Mouse (Mus musculus): Measurements from ENCODE around the gene Cep41. TPM values are rescaled to one million over a fixed set of nuclear protein-coding genes. Genes with fewer than 3 reads are reported as not detected.
A peak's percentile ranks its signal among the peaks of the same experiment; 100 is the strongest.

The Cep41 gene
- polyA plus RNA-seq, 1 experiment from 2014 or later: 55.4 TPM

GRCm38 (mm10) chr6:30680442-30680841 is 13.1 kb downstream of the Cep41 start:
- WGBS: 45% methylated on average over 7 of the region's 7 CpGs
- Histone ChIP-seq H3K4me3 (no peak overlapping the region), H3K9ac (no peak overlapping the region), H3K9me3 (no peaks in the 10 kb centered on the region), H3K4me1 (peaks cover 64% of the 10 kb centered on the region), H3K36me3 (peaks cover 3% of the 10 kb centered on the region), H3K4me2 (replicated peaks) (no peak overlapping the region), H3K27ac (peak overlapping the region; percentile 75), H3K27me3 (no peaks in the 10 kb centered on the region)
- peak; percentile 55; the same call in 1 of the 2 replicates for ATAC-seq (ENCODE audit: low FRiP score, low read depth)

- no peak for ATAC-seq (ENCODE audit: low FRiP score, low read depth)
- H3K27me3 ChIP-seq: no peaks in the 10 kb centered on the region
- peak overlapping the region; percentile 30 for H3K4me2 ChIP-seq (replicated peaks)
- H3K4me1 ChIP-seq: peaks cover 73% of the 10 kb centered on the region
- H3K36me3 ChIP-seq: peaks cover 3% of the 10 kb centered on the region
- no peaks in the 10 kb centered on the region for H3K9me3 ChIP-seq
- H3K9ac ChIP-seq: peak overlapping the region; percentile 45
- peak overlapping the region; percentile 75 for H3K27ac ChIP-seq
- WGBS: 62% methylated on average over 5 of the region's 5 CpGs
- H3K4me3 ChIP-seq: no peak overlapping the region
These were observed 14.0 kb downstream of the Cep41 start for GRCm38 (mm10) chr6:30679567-30679966.

- Histone ChIP-seq H3K36me3 (peaks cover 3% of the 10 kb centered on the region), H3K4me1 (peaks cover 81% of the 10 kb centered on the region), H3K4me2 (replicated peaks) (no peak overlapping the region), H3K9ac (no peak overlapping the region), H3K27ac (peak overlapping the region; percentile 53; the same call in 1 of the 2 replicates), H3K27me3 (no peaks in the 10 kb centered on the region), H3K9me3 (no peaks in the 10 kb centered on the region), H3K4me3 (no peak overlapping the region)
- ATAC-seq (ENCODE audit: low FRiP score, low read depth): no peak
- 64% methylated on average over 6 of the region's 6 CpGs for WGBS
These were observed 15.1 kb downstream of the Cep41 start for GRCm38 (mm10) chr6:30678482-30678881.

- Histone ChIP-seq H3K4me1 (peaks cover 81% of the 10 kb centered on the region), H3K27ac (peak overlapping the region; percentile 39; the same call in 1 of the 2 replicates), H3K27me3 (no peaks in the 10 kb centered on the region), H3K36me3 (peaks cover 3% of the 10 kb centered on the region), H3K9me3 (no peaks in the 10 kb centered on the region), H3K4me2 (replicated peaks) (peak overlapping the region; percentile 7; the same call in 1 of the 2 replicates), H3K4me3 (no peak overlapping the region), H3K9ac (no peak overlapping the region)
- ATAC-seq (ENCODE audit: low FRiP score, low read depth): no peak
- whole genome bisulfite sequencing: 72% methylated on average over 9 of the region's 9 CpGs
These were observed 16.0 kb downstream of the Cep41 start for GRCm38 (mm10) chr6:30677591-30677990.

GRCm38 (mm10) chr6:30676506-30676905 is 17.0 kb downstream of the Cep41 start:
- Histone ChIP-seq H3K4me2 (replicated peaks) (no peak overlapping the region), H3K36me3 (peaks cover 3% of the 10 kb centered on the region), H3K4me3 (no peak overlapping the region), H3K9ac (no peak overlapping the region), H3K27me3 (no peaks in the 10 kb centered on the region), H3K27ac (peak overlapping the region; percentile 100), H3K9me3 (no peaks in the 10 kb centered on the region), H3K4me1 (peaks cover 79% of the 10 kb centered on the region)
- WGBS: 80% methylated on average over 6 of the region's 6 CpGs
- ATAC-seq (ENCODE audit: low FRiP score, low read depth): no peak

GRCm38 (mm10) chr6:30675281-30675771 is 18.2 kb downstream of the Cep41 start:
- peaks cover 77% of the 10 kb centered on the region for H3K4me1 ChIP-seq
- H3K27me3 ChIP-seq: no peaks in the 10 kb centered on the region
- peak overlapping the region; percentile 19 for H3K4me3 ChIP-seq
- peak overlapping the region; percentile 77 for H3K9ac ChIP-seq
- peaks cover 3% of the 10 kb centered on the region for H3K36me3 ChIP-seq
- peak overlapping the region; percentile 100 for H3K27ac ChIP-seq
- peak; percentile 64; the same call in 1 of the 2 replicates for ATAC-seq (ENCODE audit: low FRiP score, low read depth)
- no peaks in the 10 kb centered on the region for H3K9me3 ChIP-seq
- H3K4me2 ChIP-seq (replicated peaks): peak overlapping the region; percentile 55
- 9% methylated on average over 11 of the region's 11 CpGs for WGBS

- H3K9ac ChIP-seq: peak overlapping the region; percentile 77
- peak; percentile 67 for ATAC-seq (ENCODE audit: low FRiP score, low read depth)
These were observed 18.8 kb downstream of the Cep41 start for GRCm38 (mm10) chr6:30674714-30675280.

GRCm38 (mm10) chr6:30673764-30674561 is 19.6 kb downstream of the Cep41 start:
- Histone ChIP-seq H3K27ac (peak overlapping the region; percentile 100), H3K27me3 (no peaks in the 10 kb centered on the region), H3K9me3 (no peaks in the 10 kb centered on the region), H3K4me2 (replicated peaks) (peak overlapping the region; percentile 55), H3K4me3 (peak overlapping the region; percentile 17), H3K36me3 (peaks cover 3% of the 10 kb centered on the region; the same call in 1 of the 2 replicates), H3K4me1 (peaks cover 74% of the 10 kb centered on the region), H3K9ac (peak overlapping the region; percentile 52)
- ATAC-seq (ENCODE audit: low FRiP score, low read depth): 0 out of 2 replicates have a peak, but pooled peaks have one; percentile 21
- WGBS: 9% methylated on average over 14 of the region's 14 CpGs

More at GRCm38 (mm10) chr6:30674714-30675280, 18.8 kb downstream of the Cep41 start:
- H3K27me3 ChIP-seq: no peaks in the 10 kb centered on the region
- H3K27ac ChIP-seq: peak overlapping the region; percentile 100
- H3K36me3 ChIP-seq: peaks cover 3% of the 10 kb centered on the region; the same call in 1 of the 2 replicates
- peaks cover 73% of the 10 kb centered on the region for H3K4me1 ChIP-seq
- peak overlapping the region; percentile 55 for H3K4me2 ChIP-seq (replicated peaks)
- H3K9me3 ChIP-seq: no peaks in the 10 kb centered on the region
- peak overlapping the region; percentile 19 for H3K4me3 ChIP-seq
- 19% methylated on average over 9 of the region's 9 CpGs for WGBS

GRCm38 (mm10) chr6:30671696-30672095 is 21.9 kb downstream of the Cep41 start:
- Histone ChIP-seq H3K36me3 (no peaks in the 10 kb centered on the region), H3K9me3 (no peaks in the 10 kb centered on the region), H3K27me3 (no peaks in the 10 kb centered on the region), H3K4me3 (no peak overlapping the region), H3K4me1 (peaks cover 85% of the 10 kb centered on the region), H3K9ac (no peak overlapping the region), H3K4me2 (replicated peaks) (no peak overlapping the region), H3K27ac (peak overlapping the region; percentile 39)
- 41% methylated on average over 5 of the region's 5 CpGs for WGBS
- ATAC-seq (ENCODE audit: low FRiP score, low read depth): no peak

- no peaks in the 10 kb centered on the region for H3K9me3 ChIP-seq
- ATAC-seq (ENCODE audit: low FRiP score, low read depth): peak; percentile 28; the same call in 1 of the 2 replicates
These were observed 26.0 kb downstream of the Cep41 start for GRCm38 (mm10) chr6:30667585-30667984.

GRCm38 (mm10) chr6:30666043-30666442 is 27.5 kb downstream of the Cep41 start:
- WGBS: 33% methylated on average over 6 of the region's 6 CpGs
- Histone ChIP-seq H3K36me3 (no peaks in the 10 kb centered on the region), H3K9ac (no peak overlapping the region), H3K4me3 (no peak overlapping the region), H3K9me3 (no peaks in the 10 kb centered on the region), H3K4me2 (replicated peaks) (no peak overlapping the region), H3K27me3 (no peaks in the 10 kb centered on the region), H3K4me1 (peaks cover 69% of the 10 kb centered on the region), H3K27ac (peak overlapping the region; percentile 49; the same call in 1 of the 2 replicates)
- no peak for ATAC-seq (ENCODE audit: low FRiP score, low read depth)

More at GRCm38 (mm10) chr6:30667585-30667984, 26.0 kb downstream of the Cep41 start:
- Histone ChIP-seq H3K9ac (no peak overlapping the region), H3K4me3 (no peak overlapping the region), H3K27me3 (no peaks in the 10 kb centered on the region), H3K4me1 (peaks cover 68% of the 10 kb centered on the region), H3K4me2 (replicated peaks) (no peak overlapping the region), H3K27ac (peak overlapping the region; percentile 69), H3K36me3 (no peaks in the 10 kb centered on the region)
- 27% methylated on average over 5 of the region's 5 CpGs for WGBS

- WGBS: 38% methylated on average over 4 of the region's 4 CpGs
- Histone ChIP-seq H3K27me3 (no peaks in the 10 kb centered on the region), H3K4me3 (no peak overlapping the region), H3K9ac (no peak overlapping the region), H3K4me2 (replicated peaks) (no peak overlapping the region), H3K9me3 (no peaks in the 10 kb centered on the region), H3K27ac (peak overlapping the region; percentile 49; the same call in 1 of the 2 replicates), H3K36me3 (no peaks in the 10 kb centered on the region), H3K4me1 (peaks cover 71% of the 10 kb centered on the region)
- ATAC-seq (ENCODE audit: low FRiP score, low read depth): no peak
These were observed 28.3 kb downstream of the Cep41 start for GRCm38 (mm10) chr6:30665296-30665695.
